Mouse (Mus musculus): ENCODE results near the gene Adra1d.

Adra1d gene

DNA sequence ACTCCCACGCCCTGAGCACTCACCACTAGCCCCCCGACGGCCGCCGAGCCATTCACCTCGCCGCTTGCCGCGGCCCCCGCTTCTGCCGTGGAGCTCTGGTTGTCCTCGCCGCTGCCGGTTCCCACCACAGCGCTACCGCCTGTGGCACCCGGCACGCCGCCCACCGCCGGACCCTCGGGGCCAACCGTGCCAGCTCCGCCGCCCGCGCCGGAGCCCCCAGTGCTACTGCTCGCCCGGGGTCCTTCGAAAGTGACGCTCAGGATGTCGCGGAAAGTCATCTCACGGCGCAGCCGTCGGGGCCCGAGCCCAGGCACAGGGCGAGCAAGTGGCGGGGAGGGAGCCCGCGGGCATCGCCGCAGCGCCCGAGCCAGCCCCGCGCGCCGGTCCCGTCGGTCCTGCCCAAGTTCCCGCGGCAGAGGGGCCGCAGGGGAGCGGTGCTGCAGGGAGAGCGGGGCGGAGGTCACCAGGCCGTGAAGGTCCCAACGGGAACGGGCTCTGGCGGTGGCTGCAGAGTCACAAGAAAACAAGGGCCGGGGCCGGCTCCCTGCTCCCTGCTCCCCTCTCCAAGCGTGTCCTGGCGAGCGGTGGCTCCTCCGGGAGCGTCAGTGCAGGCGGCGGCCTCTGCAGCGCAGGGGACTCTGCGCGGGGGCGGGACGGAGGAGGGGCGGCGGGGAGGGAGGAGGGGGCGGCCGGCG is at the start of gene Adra1d:
TSS of gene Adra1d (minus strand) at position 393 of the 695 bp plus-strand sequence.
- no peak for DNase-seq (ENCODE audit: low spot score in 2 of 2)

DNA sequence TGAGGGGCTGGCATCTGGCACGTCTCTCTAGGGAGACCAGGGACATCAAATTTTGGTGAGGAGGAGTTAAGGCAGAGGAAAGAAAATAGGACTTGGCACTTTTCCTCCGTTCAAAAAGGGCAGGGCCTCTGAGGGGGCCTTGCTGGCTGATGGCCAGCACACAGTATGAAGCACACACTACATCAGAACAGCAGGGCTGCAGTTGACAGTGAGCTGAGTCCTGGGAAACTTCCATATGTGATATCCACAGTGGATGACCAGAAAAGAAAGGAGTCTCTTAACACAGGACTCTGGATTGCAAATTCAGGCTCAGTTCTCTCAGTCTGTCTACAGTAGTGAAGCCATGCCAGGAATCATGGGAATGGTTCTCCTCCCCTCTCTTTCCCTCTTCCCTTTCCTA is 39.8 kb upstream of the Adra1d start:
- no peak for DNase-seq (ENCODE audit: low spot score in 2 of 2)

DNA sequence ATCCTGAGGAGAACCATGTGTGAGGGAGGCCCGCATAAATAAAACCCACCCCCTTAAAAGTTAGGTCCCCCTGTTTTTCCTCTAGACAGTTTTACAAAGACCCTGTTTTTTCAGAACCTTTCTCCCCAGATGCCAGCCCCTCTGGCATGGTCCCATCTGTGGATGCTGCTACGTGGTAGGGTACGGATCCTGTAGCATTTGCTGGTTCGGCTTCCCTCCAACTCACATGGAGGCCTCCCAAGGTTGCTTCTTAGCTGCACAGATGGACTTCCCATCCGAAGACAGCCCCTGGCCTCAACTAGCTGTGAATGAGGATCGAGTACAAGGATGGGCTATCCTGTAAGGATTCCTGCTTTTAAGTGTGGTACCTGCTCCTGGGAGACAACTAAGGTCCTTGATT is 32.8 kb upstream of the Adra1d start:
- no peak for DNase-seq (ENCODE audit: low spot score in 2 of 2)

DNA sequence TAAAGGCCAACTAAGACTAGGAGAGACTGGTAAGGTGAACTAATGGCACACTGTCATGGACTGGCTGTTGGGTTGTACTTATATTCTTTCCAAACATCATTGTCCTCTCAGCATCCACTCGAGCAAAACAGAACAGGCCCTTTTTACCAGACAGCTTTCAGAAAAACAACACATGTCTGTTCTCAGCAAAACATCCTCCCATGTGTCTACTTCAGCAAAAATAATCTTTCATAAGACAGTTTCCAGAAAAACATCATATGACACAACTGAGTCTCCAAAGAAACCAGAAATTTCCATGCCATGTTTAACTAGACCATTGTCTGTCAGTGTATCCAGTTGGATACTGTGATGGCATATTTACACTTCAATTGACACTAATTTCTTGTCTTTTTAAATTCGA is 25.4 kb upstream of the Adra1d start:
- DNase-seq (ENCODE audit: low spot score in 2 of 2), result no peak

DNA sequence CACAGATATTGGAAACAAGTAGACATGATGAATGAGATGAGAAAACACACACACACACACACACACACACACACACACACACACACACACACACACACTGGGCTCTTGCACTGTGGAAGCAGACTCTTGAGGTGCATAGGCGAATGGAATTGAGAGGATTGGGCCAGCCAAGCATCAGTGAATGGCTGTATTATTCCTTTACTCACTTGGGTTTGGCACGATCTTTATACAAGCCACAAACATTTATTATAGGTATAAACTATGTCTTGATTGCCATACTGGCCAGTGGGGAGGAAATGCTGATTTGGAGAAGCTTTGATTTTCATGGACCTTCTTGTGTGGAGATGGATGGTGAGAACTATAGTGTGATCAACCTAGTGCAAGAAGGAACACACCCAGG is 19.4 kb upstream of the Adra1d start:
- no peak for DNase-seq (ENCODE audit: low spot score in 2 of 2)

DNA sequence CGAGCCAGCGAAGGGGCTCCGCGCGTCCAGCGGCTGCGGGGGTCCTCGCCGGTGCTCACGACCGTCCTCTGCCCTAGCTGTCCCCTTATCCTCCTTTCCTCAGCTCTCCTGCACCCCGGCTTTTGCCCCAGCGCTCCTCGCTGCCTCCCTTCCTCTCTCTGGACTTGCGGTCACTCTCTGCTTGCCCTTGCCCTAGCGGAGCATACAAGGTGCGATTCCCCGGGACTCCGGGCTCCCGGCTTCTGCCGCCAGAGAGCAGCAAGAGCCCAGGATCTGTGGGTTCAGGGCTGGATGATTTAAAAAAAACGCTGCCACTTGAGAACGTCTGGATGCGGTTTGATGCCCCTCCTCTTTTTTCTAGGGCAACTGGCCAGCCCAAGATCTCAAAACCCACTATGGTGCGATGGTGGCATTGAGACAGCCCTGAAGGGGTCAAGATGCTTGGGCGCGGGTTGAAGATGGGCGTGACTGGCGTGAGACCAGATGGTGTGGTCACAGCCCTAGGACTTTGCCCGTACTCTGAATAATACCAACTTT is 571 bp upstream of the Adra1d start:
- DNase-seq (ENCODE audit: low spot score in 2 of 2), result no peak

DNA sequence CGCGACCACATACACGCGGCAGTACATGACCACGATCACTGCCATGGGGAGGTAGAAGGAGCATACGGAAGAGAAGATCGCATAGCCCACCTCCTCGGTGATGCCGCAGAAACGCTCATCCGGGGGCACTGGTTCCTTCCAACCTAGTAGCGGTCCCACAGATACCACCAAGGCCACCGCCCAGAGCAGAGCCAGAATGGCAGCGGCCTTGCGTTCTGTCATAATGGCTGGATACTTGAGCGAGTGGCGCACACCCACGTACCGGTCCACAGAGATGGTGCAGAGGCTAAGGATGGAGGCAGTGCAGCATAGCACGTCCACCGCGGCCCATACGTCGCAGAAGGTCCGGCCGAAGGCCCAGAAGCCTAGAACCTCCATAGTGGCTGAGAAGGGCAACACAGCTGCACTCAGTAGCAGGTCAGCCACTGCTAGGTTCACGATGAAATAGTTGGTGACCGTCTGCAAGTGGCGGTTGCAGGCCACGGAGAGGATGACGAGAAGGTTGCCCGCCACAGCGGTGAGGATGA is 676 bp downstream of the Adra1d start:
- DNase-seq (ENCODE audit: low spot score in 2 of 2), result no peak

DNA sequence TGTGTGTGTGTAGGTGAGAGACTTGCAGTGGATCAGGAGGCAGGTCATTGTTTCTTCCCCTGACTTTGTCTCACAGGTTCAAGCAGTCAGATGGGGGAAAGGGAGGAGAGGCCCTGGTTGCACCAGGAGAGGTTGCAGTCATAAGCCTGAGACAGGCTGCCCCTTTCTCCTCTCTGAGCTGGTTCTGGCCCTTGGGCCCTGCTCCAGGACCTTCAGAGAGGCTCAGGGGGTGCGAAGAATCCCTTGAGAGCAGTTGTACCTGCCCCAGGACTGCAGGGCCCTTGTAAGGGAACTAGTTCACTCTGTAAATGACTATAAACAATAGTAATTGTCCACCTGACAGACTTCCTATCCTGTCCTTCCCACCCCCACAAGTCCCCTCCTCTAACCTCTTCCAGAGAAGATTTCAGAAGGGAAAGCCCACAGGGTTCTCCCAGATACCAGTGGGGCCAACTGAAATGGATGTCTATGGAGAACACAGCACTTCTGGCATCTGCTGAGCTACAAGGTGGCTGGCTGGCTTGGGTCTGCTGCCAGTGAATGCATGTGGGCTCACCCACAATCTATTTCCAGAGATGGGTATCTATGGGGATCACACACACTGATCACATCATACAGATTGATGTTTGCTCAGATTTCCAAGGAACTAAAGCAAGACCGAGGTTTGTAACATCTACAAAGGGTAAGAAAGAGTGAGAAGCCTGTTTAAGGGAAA is 1.7 kb downstream of the Adra1d start:
- no peak for DNase-seq (ENCODE audit: low spot score in 2 of 2)

DNA sequence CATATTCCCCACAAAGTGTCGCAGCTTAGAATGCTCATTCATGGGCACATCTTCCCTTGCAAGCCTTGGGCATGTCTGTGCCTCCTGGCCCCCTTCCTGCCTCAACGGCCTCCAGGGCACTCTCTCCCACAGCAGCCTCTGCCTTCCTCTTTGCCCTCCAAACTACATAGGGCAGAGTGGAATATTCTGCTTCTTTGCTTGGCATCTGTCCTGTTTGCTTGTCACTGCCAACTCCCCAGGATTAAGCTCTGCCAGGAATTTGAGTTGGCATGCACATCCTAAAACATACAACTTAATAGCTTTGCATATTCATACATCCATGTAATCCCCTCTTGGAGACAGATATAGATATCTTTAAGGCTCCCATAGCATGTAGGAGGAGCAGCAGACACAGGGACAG is 4.2 kb downstream of the Adra1d start:
- DNase-seq (ENCODE audit: low spot score in 2 of 2), result no peak

DNA sequence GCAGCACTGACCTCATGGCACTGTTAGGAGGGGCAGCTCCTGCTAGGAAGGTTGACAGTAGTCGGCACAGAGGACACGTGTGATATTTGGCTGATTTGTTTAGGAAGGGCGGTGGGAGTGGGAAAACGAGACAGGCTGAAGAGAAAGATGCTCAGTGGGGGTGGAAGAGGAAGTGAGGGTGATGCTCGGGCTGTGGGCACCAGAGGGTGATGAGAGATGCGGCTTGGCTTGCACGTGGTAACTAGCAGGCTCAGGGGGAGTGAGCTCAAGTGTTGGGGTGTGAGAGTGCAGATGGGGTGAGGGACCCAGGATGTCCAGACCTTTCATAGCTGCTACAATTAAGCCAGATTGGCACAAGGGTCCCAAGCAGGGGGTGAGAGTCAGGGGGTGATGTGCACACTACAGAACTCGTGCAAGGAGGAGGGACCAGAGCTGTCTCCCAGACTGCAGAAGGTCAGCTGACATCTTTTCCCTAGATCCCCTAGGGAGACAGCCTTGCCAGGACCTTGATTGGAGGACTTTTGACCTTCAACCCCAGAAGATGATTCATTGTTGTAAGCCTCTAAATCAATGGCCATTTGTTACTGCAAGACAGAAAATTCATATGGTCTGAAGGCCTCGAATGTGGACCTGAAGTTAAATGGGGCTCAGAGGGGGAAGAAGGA is 9.2 kb downstream of the Adra1d start:
- no peak for DNase-seq (ENCODE audit: low spot score in 2 of 2)

DNA sequence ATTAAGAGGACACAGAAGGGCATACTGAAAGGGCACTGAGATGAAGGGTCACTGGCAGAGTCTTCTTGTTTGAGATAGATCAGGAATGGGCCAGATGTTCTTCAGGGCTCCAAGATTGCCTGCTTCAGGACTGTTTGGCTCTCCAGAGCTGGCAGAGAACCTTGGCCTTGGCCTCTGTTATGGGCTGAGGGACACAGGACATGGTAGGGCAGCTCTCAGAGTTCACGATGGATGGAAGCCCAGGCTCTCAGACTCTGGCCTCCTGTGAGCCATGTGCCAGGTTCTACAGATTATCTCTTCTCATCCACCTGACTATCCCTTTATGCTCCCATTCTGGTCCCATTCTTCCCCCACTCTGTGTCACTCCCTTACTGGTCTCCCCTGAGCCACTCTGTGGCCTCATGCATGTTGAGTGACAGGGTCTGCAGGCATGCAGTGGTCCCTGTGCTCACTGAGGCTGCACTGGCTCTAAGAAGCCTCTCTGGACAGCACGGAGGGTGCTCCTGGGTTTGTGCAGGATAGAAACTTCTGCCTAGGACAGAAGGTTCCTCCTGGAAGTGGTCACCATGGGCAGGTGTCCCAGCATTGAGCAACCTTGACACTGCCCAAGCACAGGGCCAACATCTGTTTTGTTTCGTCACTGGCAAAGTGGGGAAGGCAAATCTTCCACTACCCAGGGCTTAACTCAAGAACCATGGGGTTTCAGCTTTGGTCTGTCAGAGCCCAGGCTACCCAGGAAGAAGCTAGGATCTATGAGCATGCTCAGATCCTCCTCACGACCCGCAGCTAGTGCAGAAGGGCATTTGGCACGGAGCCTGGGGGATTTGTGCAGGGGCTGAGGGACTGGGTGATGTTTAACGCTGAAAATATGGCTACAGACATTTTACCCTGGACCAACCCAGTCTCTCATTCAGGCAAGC is 10.1 kb downstream of the Adra1d start:
- DNase-seq (ENCODE audit: low spot score in 2 of 2), result no peak

DNA sequence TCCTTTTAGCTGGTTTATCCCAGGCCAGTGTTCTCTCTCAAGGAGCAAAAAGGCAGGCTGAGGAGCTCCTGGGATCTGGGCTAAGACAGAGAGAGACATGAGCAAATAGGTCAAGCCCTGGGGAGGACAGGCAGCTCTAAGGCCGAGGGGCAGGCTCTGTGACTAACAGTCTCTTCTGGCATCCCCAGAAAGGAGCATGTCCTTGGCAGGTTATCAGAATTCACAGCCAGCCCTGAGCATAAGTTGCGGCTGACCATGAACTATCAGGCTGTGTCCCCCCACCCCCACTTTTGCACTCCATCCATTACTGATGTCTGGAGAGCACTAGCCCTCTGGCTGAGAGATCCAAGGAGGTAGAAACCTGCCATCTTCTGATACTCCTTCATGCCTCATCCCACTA is 11.2 kb downstream of the Adra1d start:
- no peak for DNase-seq (ENCODE audit: low spot score in 2 of 2)

DNA sequence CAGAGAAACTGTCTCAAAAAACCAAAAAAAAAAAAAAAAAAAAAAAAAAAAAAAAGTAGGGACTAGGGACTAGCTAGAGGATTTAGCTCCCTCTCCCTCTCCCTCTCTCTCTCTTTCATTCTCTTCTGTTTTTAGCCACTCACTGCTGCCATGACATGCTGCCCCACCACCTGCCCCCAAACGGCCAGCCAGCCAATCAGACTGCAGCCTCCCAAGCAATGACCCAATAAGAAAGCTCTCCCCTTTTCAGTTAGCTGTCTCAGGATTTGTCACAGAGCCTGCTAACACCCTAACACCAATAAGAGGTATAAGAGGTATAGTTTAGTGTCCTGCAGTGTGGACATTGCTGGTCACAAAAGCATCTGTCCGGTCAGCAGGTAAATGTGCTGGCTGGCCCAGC is 11.6 kb downstream of the Adra1d start:
- no peak for DNase-seq (ENCODE audit: low spot score in 2 of 2)

DNA sequence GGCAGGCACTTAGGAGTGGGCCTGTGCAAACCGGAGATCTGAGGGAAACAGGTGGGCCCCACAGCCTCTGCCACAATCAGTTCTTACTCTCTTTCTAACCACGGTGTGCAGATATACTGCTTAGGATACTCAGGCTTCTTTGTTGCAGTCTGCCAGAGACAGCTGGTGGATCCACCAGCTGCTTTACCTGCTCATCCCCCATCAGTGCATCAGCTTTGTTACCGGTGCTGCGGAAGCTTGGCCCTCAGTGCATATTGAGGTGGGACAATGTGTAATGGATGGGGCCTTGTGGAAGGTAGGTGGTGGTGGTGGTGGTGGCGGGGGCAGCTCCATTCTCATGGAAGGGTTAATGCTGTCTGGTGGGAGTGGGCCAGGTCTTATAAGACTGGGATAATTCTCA is 13.0 kb downstream of the Adra1d start:
- DNase-seq (ENCODE audit: low spot score in 2 of 2), result no peak

DNA sequence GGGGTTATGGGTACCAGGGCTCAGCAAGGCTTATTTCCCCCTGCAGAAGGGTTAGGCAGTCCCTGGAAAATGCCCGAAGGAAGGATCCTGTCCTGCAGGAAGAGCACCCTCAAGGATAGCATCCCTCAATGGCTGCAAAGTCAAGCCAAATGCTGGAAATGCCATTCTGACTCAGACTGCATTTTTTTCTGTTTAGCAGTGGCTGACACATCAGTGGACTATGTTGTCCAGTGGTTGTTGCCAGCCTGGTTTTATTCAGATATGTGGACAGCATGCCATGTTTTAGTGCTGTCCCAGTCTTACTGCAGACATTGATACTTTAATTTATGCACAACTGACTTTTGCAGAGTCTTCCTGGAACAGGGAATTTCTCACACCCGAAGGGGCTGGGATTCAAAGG is 13.8 kb downstream of the Adra1d start:
- no peak for DNase-seq (ENCODE audit: low spot score in 2 of 2)

DNA sequence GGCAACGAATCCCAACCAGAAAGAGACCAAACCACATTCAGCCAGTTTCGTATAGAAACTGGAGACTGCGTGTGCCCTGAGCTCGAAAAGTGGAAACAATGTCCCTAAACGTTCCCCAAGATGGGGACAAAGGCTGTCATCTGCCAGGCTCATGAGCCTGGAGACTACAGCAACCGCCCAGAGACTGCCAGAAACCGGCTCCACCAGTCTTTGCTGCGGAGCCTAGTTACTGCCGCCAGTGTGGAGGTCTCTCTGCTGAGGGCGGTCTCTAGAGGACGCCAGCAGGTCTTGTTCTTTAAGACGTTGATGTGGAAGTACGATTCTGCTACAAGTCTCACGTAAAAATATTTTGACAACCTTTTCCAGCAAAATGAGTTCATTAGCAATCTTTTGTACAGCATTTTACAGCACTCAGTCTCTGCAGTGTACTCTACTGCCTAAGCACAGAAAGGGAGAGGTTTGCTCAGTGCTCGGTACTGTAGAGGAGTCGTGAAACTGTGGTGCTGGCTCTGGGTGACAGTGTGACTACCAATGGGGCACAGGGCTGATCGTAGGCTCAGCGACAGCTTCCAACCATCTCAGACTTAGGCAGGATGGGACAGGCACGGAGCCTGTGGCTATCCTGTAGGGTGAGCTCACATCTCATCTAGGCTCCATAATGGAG is 15.2 kb downstream of the Adra1d start:
- DNase-seq (ENCODE audit: low spot score in 2 of 2), result no peak

DNA sequence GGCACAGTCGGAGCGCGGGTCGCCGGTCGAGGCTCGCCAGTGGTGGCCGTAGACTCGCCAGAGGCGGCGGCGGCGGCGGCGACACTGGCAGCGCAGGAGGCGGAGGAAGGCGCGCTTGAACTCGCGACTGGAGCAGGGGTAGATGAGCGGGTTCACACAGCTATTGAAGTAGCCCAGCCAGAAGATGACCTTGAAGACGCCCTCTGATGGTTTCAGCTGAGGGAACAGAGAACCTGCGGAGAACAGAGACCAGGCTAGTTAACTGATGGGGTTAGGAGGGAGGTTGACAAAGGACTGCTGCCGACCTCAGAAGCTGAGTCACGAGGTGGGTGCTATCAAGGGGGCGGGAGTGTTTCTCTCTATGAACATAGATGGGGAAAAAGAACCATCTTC is 15.8 kb downstream of the Adra1d start:
- DNase-seq (ENCODE audit: low spot score in 2 of 2), result peak; percentile 14 to 20

DNA sequence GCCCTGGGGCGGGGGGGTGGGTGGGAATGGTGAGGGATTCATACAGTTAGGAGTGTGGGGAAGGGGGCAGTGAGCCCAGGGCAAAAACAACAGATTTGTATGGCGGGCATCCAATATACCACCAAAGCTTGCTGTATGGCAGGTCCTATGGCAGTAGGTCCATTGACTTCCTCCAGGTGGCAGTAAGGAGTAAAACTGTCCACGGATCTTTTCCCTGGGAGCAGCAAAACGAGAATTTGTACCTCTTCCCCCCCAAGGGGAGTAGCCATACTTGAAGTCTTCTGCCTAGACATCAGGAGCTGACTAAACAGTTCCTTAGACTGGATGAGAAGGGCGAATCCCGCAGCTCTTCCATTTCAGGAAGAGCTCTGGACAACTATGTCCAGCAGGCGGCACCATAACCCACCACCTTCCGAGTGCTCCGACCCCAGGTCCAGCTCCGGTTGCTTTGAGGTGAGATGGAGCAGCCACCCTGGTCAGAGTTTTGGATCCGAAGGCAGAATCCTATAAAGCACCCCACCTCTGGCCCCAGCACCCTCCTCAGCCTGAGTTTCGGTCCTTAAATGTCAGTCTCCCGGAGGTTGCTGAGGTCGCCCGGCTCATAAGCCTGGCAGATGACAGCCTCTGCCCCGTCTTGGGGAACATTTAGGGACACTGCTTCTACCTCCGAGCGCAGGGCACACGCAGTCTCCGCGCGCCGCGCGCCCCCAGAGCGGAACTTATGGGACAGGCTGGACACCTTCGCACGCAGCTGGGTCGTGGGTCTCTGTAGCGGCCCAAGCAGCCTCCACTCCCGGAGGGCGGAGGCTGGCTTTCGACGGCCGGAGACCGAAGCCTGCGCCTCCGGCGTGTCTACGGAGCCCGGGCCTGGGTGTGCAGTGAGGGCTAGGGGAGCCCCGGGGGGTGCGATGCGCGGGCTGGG is 16.4 kb downstream of the Adra1d start:
- DNase-seq (ENCODE audit: low spot score in 2 of 2), result peak; percentile 58 to 62

DNA sequence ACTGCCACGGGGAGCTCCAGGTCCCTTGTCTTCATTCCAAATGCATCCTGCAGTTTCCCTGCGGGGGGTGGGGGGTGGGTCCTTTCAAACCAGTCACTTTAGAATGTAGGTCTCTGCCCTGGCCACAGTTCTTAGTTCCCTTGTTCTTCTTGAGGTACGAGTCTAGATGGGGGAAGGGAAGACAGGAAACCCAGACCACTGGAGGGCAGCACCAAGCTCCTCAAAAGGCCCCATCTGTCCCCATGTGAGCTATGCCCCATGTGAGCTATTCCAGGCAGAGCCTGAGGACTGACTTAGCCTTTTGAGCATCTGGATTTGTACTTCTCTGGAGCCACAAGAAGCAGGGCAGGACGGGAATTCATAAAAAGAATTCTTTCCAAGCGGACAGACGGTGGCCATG is 19.6 kb downstream of the Adra1d start:
- DNase-seq (ENCODE audit: low spot score in 2 of 2), result no peak

DNA sequence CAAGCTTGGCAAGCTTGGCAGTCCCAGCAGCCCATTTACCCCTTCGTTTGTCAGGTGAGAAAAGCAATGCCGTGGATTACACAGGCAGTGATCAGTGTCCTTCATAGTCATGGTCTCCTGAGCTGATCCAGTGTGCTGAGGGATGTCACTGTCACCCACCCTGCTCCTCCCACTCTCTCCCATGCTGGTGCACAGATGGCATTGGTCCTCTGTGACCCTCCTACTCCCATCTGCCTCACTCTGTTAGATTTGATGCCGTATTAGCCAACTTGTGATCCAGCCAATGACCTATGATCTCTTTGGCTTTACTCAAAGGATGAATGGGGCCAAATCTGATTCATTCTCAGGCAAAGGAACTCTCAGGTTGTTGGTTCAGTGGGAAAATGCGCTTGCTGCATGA is 20.4 kb downstream of the Adra1d start:
- no peak for DNase-seq (ENCODE audit: low spot score in 2 of 2)

All from natural killer cell, adult 2 months (primary cell).